Mouse (Mus musculus) C2C12 (cell line): Measurements from ENCODE around the gene Smarcd2. TPM values are rescaled to one million over a fixed set of nuclear protein-coding genes. Genes with fewer than 3 reads are reported as not detected.

ENCODE experiments used
- H3K27me3 ChIP-seq: one replicate; pipeline ENCODE4 v1.6.1; 2011; ENCODE audit not compliant: control insufficient read depth, insufficient read depth, insufficient read length
- H3K36me3 ChIP-seq: one replicate; pipeline ENCODE4 v1.6.1; 2011; ENCODE audit not compliant: control insufficient read depth, insufficient read depth
- H3K4me3 ChIP-seq: one replicate; pipeline ENCODE4 v1.5.1; 2011; ENCODE audit warnings: mild to moderate bottlenecking, control low read depth; ENCODE audit not compliant: poor library complexity, insufficient read depth, severe bottlenecking
- H3K79me2 ChIP-seq: one replicate; pipeline ENCODE4 v1.6.1; 2011; ENCODE audit not compliant: control insufficient read depth, insufficient read depth
- H3K79me3 ChIP-seq: one replicate; pipeline ENCODE4 v1.6.1; 2011; ENCODE audit warnings: low read depth, control low read depth
- H3ac ChIP-seq: one replicate; pipeline ENCODE3; 2011; ENCODE audit warnings: low read depth; ENCODE audit not compliant: control insufficient read depth, insufficient read length
- CEBPB ChIP-seq: IDR thresholded peaks from one replicate; pipeline ENCODE4 v1.6.1; 2011; ENCODE audit warnings: low read depth, mild to moderate bottlenecking, control low read depth, moderate library complexity
- CTCF ChIP-seq: IDR thresholded peaks from one replicate; pipeline ENCODE4 v1.5.1; 2011; ENCODE audit not compliant: control insufficient read depth, insufficient read depth, insufficient read length
- FOSL1 ChIP-seq: IDR thresholded peaks from one replicate; pipeline ENCODE4 v1.8.0; 2011; ENCODE audit warnings: mild to moderate bottlenecking, low read length; ENCODE audit not compliant: poor library complexity, insufficient read depth, severe bottlenecking
- MAX ChIP-seq: IDR thresholded peaks from one replicate; pipeline ENCODE4 v1.6.1; 2011; ENCODE audit warnings: mild to moderate bottlenecking, control low read depth
- MYOD1 ChIP-seq: IDR thresholded peaks from one replicate; pipeline ENCODE4 v1.6.1; 2011; ENCODE audit warnings: low read depth; ENCODE audit not compliant: control insufficient read depth, insufficient read length
- MYOG ChIP-seq: IDR thresholded peaks from one replicate; pipeline ENCODE4 v1.6.1; 2011; ENCODE audit not compliant: control insufficient read depth, insufficient read length; ENCODE audit errors: extremely low read depth
- USF1 ChIP-seq: IDR thresholded peaks from one replicate; pipeline ENCODE4 v1.6.1; 2011; ENCODE audit warnings: low read depth, mild to moderate bottlenecking, control low read depth, moderate library complexity
- long read RNA-seq, 2 experiments: library from polyadenylated mRNA; unstranded; transcript quantifications; one replicate each; pipeline ENCODE4 v2.0.0; 2019 to 2020
- polyA plus RNA-seq: library from polyadenylated mRNA; unstranded; fragments of >200 nt; fragmentation: generic; extraction: Trizol; gene quantifications from one replicate; pipeline ENCODE4 v1.2.1, GENCODE M21; 2012; ENCODE audit warnings: missing spikeins

Smarcd2 gene
- polyA plus RNA-seq, result 49.5 TPM
- long read RNA-seq, experiment 1, transcript Smarcd2-201 (13 exons, 2,747 nt), result major isoform, 16 of 21 reads
- long read RNA-seq, experiment 1, partial matches to known transcripts, result 1 of 21 reads
- long read RNA-seq, experiment 1, other reads (novel, unspliced or antisense), result 4 of 21 reads
- long read RNA-seq, experiment 2, transcript Smarcd2-201 (13 exons, 2,747 nt), result major isoform, 50 of 63 reads
- long read RNA-seq, experiment 2, partial matches to known transcripts, result 3 of 63 reads
- long read RNA-seq, experiment 2, other reads (novel, unspliced or antisense), result 9 of 63 reads

GRCm38 (mm10) chr11:106272644-106273310, at the start of gene Smarcd2:
TSS of gene Smarcd2 (minus strand) at chr11:106272972.
- peaks cover 5% of the 10 kb centered on the region for H3K36me3 ChIP-seq
- TF ChIP-seq CEBPB, result no peak
- TF ChIP-seq MAX, result peak; percentile 76
- peaks cover 48% of the 10 kb centered on the region for H3K79me2 ChIP-seq
- no peaks in the 10 kb centered on the region for H3K27me3 ChIP-seq
- peak within 1 kb of the TSS; percentile 99 for H3ac ChIP-seq
- peaks cover 32% of the 10 kb centered on the region for H3K79me3 ChIP-seq
- peak within 1 kb of the TSS; percentile 71 for H3K4me3 ChIP-seq

- Histone ChIP-seq H3K27me3 (peaks cover 66% of the 10 kb centered on the region), H3K79me3 (no peaks in the 10 kb centered on the region), H3K4me3 (no peak overlapping the region), H3K79me2 (no peaks in the 10 kb centered on the region), H3ac (no peak overlapping the region), H3K36me3 (no peaks in the 10 kb centered on the region)
- TF ChIP-seq MYOD1 (no peak), CEBPB (no peak), MYOG (no peak)
Observed at GRCm38 (mm10) chr11:106318406-106319366, 45.9 kb upstream of the Smarcd2 start.

- no peaks in the 10 kb centered on the region for H3K79me3 ChIP-seq
- H3K36me3 ChIP-seq, result no peaks in the 10 kb centered on the region
- no peaks in the 10 kb centered on the region for H3K79me2 ChIP-seq
- peaks cover 71% of the 10 kb centered on the region for H3K27me3 ChIP-seq
- no peak overlapping the region for H3ac ChIP-seq
- TF ChIP-seq USF1 (no peak), CTCF (no peak), CEBPB (no peak), MYOG (no peak)
- no peak overlapping the region for H3K4me3 ChIP-seq
Observed at GRCm38 (mm10) chr11:106317801-106318200, 45.0 kb upstream of the Smarcd2 start.

GRCm38 (mm10) chr11:106316416-106316815, 43.6 kb upstream of the Smarcd2 start:
- Histone ChIP-seq H3K27me3 (peaks cover 71% of the 10 kb centered on the region), H3K4me3 (no peak overlapping the region), H3K36me3 (no peaks in the 10 kb centered on the region), H3K79me3 (no peaks in the 10 kb centered on the region), H3K79me2 (no peaks in the 10 kb centered on the region), H3ac (no peak overlapping the region)
- TF ChIP-seq USF1 (no peak), MYOD1 (no peak), MYOG (no peak), FOSL1 (no peak), CTCF (no peak), CEBPB (no peak), MAX (no peak)

- Histone ChIP-seq H3K79me2 (no peaks in the 10 kb centered on the region), H3K27me3 (peaks cover 67% of the 10 kb centered on the region), H3K36me3 (no peaks in the 10 kb centered on the region), H3ac (no peak within 1 kb of the TSS), H3K79me3 (no peaks in the 10 kb centered on the region), H3K4me3 (no peak within 1 kb of the TSS)
- TF ChIP-seq MYOD1 (no peak), CTCF (no peak), MYOG (no peak), CEBPB (no peak), USF1 (no peak), MAX (no peak), FOSL1 (no peak)
Observed at GRCm38 (mm10) chr11:106314333-106314812, 41.6 kb upstream of the Smarcd2 start, which contains the start of gene Cd79b. TSS of gene Cd79b (minus strand) at chr11:106314762.

- Histone ChIP-seq H3K36me3 (no peaks in the 10 kb centered on the region), H3K79me3 (no peaks in the 10 kb centered on the region), H3K79me2 (no peaks in the 10 kb centered on the region), H3K27me3 (peaks cover 66% of the 10 kb centered on the region), H3ac (no peak overlapping the region), H3K4me3 (no peak overlapping the region)
- no peak for TF ChIP-seq MAX
- TF ChIP-seq MYOG, result no peak
- TF ChIP-seq USF1, result no peak
- TF ChIP-seq CEBPB, result no peak
Observed at GRCm38 (mm10) chr11:106313533-106313932, 40.8 kb upstream of the Smarcd2 start.
